Mouse (Mus musculus) stomach, postnatal 0 days (tissue): ENCODE results near the gene Zap70.

Experiments used
- CTCF ChIP-seq: IDR thresholded peaks from 2 replicates; pipeline ENCODE4 v1.5.1; 2016; ENCODE audit warnings: antibody characterized with exemption, low read depth, mild to moderate bottlenecking, moderate library complexity
- EP300 ChIP-seq: optimal IDR thresholded peaks from 2 replicates; pipeline ENCODE3; 2016; ENCODE audit warnings: antibody characterized with exemption

DNA sequence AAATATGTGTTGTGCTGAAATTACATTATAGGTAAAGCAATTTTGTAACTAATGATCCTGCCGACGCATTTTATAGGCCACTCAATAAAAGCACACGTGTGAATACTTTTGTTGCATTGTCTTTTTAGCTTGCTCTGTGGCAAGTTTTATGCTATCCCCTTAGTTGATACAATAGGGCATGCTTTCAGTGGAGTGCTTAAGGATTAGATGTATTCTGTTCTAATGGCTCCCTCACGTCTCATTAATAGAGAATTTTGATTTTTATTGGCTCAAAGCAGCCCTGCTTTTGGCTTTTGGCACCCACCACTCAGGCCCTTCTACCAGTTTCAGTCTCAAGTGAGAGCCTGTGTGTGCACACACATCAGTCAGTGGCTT is 37.6 kb upstream of the Zap70 start:
- TF ChIP-seq EP300 (no peak), CTCF (no peak)
